Mouse (Mus musculus) intestine, embryonic 14.5 days (tissue): ENCODE measurements at regions not wholly inside any gene's neighbourhood (a gene's known extent, or its start where the extent isn't known, plus 50 kb on each side); places are given as distances from the start of the nearest gene placed in this dataset.

Source experiments
- ATAC-seq: fragments of 200-750 bp; cut with Nextera tagmentation; replicated peaks from 2 replicates; pipeline ENCODE4 v1.8.0; 2017; ENCODE audit warnings: low read depth, moderate number of reproducible peaks, moderate TSS enrichment, moderate library complexity; ENCODE audit not compliant: low FRiP score, low TSS enrichment
- DNase-seq: peaks from one replicate; pipeline ENCODE4 v3.0.0-alpha.2; 2018; ENCODE audit warnings: low spot score
- H3K27ac ChIP-seq: fragments of 300-500 bp; sonication (generic); 2 replicates; pipeline ENCODE4 v1.5.1; 2014; ENCODE audit warnings: low read depth, mild to moderate bottlenecking, control low read depth
- H3K27me3 ChIP-seq: fragments of 300-500 bp; sonication (generic); replicated peaks from 2 replicates; pipeline ENCODE4 v1.6.1; 2014; ENCODE audit warnings: low read length, control low read depth; ENCODE audit not compliant: control insufficient read depth, insufficient read depth
- H3K36me3 ChIP-seq: fragments of 300-500 bp; sonication (generic); 2 replicates; pipeline ENCODE4 v1.6.1; 2014; ENCODE audit warnings: low read length, control low read depth; ENCODE audit not compliant: control insufficient read depth, insufficient read depth
- H3K4me1 ChIP-seq: fragments of 300-500 bp; sonication (generic); replicated peaks from 2 replicates; pipeline ENCODE4 v1.6.1; 2014; ENCODE audit warnings: low read length, control low read depth, mixed read lengths; ENCODE audit not compliant: control insufficient read depth, insufficient read depth
- H3K4me2 ChIP-seq: fragments of 300-500 bp; sonication (generic); 2 replicates; pipeline ENCODE4 v1.6.1; 2014; ENCODE audit warnings: low read length
- H3K4me3 ChIP-seq: fragments of 300-500 bp; sonication (generic); 2 replicates; pipeline ENCODE4 v1.5.1; 2014; ENCODE audit warnings: low read depth, low read length, control low read depth, mixed read lengths
- H3K9ac ChIP-seq: fragments of 300-500 bp; sonication (generic); 2 replicates; pipeline ENCODE4 v1.6.1; 2014; ENCODE audit warnings: mild to moderate bottlenecking, low read length
- H3K9me3 ChIP-seq: fragments of 300-500 bp; sonication (generic); 2 replicates; pipeline ENCODE4 v1.6.1; 2016; ENCODE audit warnings: low read length, control low read depth; ENCODE audit not compliant: control insufficient read depth
- WGBS: fragments of 180-500 bp; shearing (Covaris S2); extraction: QIAGEN DNeasy Blood & Tissue Kit; methylation state at CpG from one replicate; pipeline ENCODE4 v1.1.7; 2014; 5-methylcytosine and 5-hydroxymethylcytosine counted together

- no peaks in the 10 kb centered on the region for H3K36me3 ChIP-seq
- H3K9ac ChIP-seq, result no peak overlapping the region
- no peaks in the 10 kb centered on the region for H3K27me3 ChIP-seq
- no peak overlapping the region for H3K4me2 ChIP-seq
- DNase-seq (no peak), ATAC-seq (no peak)
- H3K27ac ChIP-seq, result no peak overlapping the region
- H3K4me1 ChIP-seq, result 0 out of 2 replicates have a peak, but pooled peaks cover 9% of the 10 kb centered on the region
- H3K4me3 ChIP-seq, result no peak overlapping the region
- H3K9me3 ChIP-seq, result no peaks in the 10 kb centered on the region
- 86% methylated on average over 2 of the region's 2 CpGs for WGBS
These were observed 331.7 kb downstream of the Pdgfc start for GRCm38 (mm10) chr3:81367918-81368317.

- Histone ChIP-seq H3K9ac (no peak overlapping the region), H3K36me3 (no peaks in the 10 kb centered on the region), H3K4me2 (no peak overlapping the region), H3K27me3 (no peaks in the 10 kb centered on the region), H3K9me3 (no peaks in the 10 kb centered on the region), H3K4me1 (0 out of 2 replicates have a peak, but pooled peaks cover 9% of the 10 kb centered on the region), H3K4me3 (no peak overlapping the region), H3K27ac (no peak overlapping the region)
- 45% methylated on average over 2 of the region's 2 CpGs for WGBS
- ATAC-seq, result no peak
- no peak for DNase-seq
These were observed 332.4 kb downstream of the Pdgfc start for GRCm38 (mm10) chr3:81368642-81369041.

- Histone ChIP-seq H3K9ac (no peak overlapping the region), H3K4me3 (no peak overlapping the region), H3K36me3 (no peaks in the 10 kb centered on the region), H3K9me3 (no peaks in the 10 kb centered on the region), H3K27ac (no peak overlapping the region), H3K4me1 (0 out of 2 replicates have a peak, but pooled peaks cover 9% of the 10 kb centered on the region), H3K27me3 (no peaks in the 10 kb centered on the region), H3K4me2 (no peak overlapping the region)
- no peak for ATAC-seq
- no peak for DNase-seq
These were observed 333.5 kb downstream of the Pdgfc start for GRCm38 (mm10) chr3:81369742-81370141.

- H3K9ac ChIP-seq, result no peak overlapping the region
- H3K27ac ChIP-seq, result no peak overlapping the region
- H3K27me3 ChIP-seq, result no peaks in the 10 kb centered on the region
- H3K9me3 ChIP-seq, result no peaks in the 10 kb centered on the region
- no peak overlapping the region for H3K4me3 ChIP-seq
- H3K36me3 ChIP-seq, result no peaks in the 10 kb centered on the region
- H3K4me1 ChIP-seq, result peaks cover 6% of the 10 kb centered on the region; the same call in 1 of the 2 replicates
- ATAC-seq, result peak; percentile 68; the same call in 1 of the 2 replicates
- no peak for DNase-seq
- WGBS, result 38% methylated on average over 2 of the region's 2 CpGs
- no peak overlapping the region for H3K4me2 ChIP-seq
These were observed 339.8 kb downstream of the Pdgfc start for GRCm38 (mm10) chr3:81375990-81376389.

GRCm38 (mm10) chr3:81377466-81377865 is 341.2 kb downstream of the Pdgfc start:
- ATAC-seq, result peak; percentile 36; the same call in 1 of the 2 replicates
- H3K9ac ChIP-seq, result no peak overlapping the region
- peaks cover 6% of the 10 kb centered on the region; the same call in 1 of the 2 replicates for H3K4me1 ChIP-seq
- H3K4me3 ChIP-seq, result no peak overlapping the region
- no peaks in the 10 kb centered on the region for H3K9me3 ChIP-seq
- no peaks in the 10 kb centered on the region for H3K27me3 ChIP-seq
- DNase-seq, result no peak
- no peak overlapping the region for H3K27ac ChIP-seq
- WGBS, result 9% methylated on average over 3 of the region's 3 CpGs
- no peaks in the 10 kb centered on the region for H3K36me3 ChIP-seq
- H3K4me2 ChIP-seq, result no peak overlapping the region

GRCm38 (mm10) chr3:81379362-81379761 is 343.1 kb downstream of the Pdgfc start:
- Histone ChIP-seq H3K9me3 (no peaks in the 10 kb centered on the region), H3K9ac (no peak overlapping the region), H3K4me3 (no peak overlapping the region), H3K4me2 (no peak overlapping the region), H3K4me1 (peaks cover 6% of the 10 kb centered on the region; the same call in 1 of the 2 replicates), H3K27me3 (no peaks in the 10 kb centered on the region), H3K27ac (no peak overlapping the region), H3K36me3 (no peaks in the 10 kb centered on the region)
- WGBS, result 62% methylated on average over 1 of the region's 1 CpGs
- DNase-seq (no peak), ATAC-seq (no peak)

- DNase-seq (no peak), ATAC-seq (no peak)
- no peak overlapping the region for H3K4me2 ChIP-seq
- no peaks in the 10 kb centered on the region for H3K27me3 ChIP-seq
- H3K4me1 ChIP-seq, result no peaks in the 10 kb centered on the region
- H3K4me3 ChIP-seq, result no peak overlapping the region
- H3K36me3 ChIP-seq, result no peaks in the 10 kb centered on the region
- 58% methylated on average over 14 of the region's 14 CpGs for WGBS
- H3K9ac ChIP-seq, result no peak overlapping the region
- H3K27ac ChIP-seq, result no peak overlapping the region
- H3K9me3 ChIP-seq, result no peaks in the 10 kb centered on the region
These were observed 350.7 kb downstream of the Pdgfc start for GRCm38 (mm10) chr3:81386931-81387330.

GRCm38 (mm10) chr3:81387634-81388033 is 351.4 kb downstream of the Pdgfc start:
- ATAC-seq (no peak), DNase-seq (no peak)
- H3K9me3 ChIP-seq, result no peaks in the 10 kb centered on the region
- no peak overlapping the region for H3K27ac ChIP-seq
- no peak overlapping the region for H3K4me3 ChIP-seq
- H3K4me1 ChIP-seq, result no peaks in the 10 kb centered on the region
- H3K9ac ChIP-seq, result no peak overlapping the region
- WGBS, result 50% methylated on average over 4 of the region's 4 CpGs
- H3K27me3 ChIP-seq, result no peaks in the 10 kb centered on the region
- H3K36me3 ChIP-seq, result no peaks in the 10 kb centered on the region
- no peak overlapping the region for H3K4me2 ChIP-seq

- no peaks in the 10 kb centered on the region for H3K27me3 ChIP-seq
- WGBS, result 86% methylated on average over 1 of the region's 1 CpGs
- no peak overlapping the region for H3K4me3 ChIP-seq
- no peak for ATAC-seq
- no peak overlapping the region for H3K9ac ChIP-seq
- DNase-seq, result no peak
- H3K4me2 ChIP-seq, result no peak overlapping the region
- H3K36me3 ChIP-seq, result no peaks in the 10 kb centered on the region
- H3K9me3 ChIP-seq, result no peaks in the 10 kb centered on the region
- H3K27ac ChIP-seq, result no peak overlapping the region
- H3K4me1 ChIP-seq, result no peaks in the 10 kb centered on the region
These were observed 361.0 kb downstream of the Pdgfc start for GRCm38 (mm10) chr3:81397212-81397611.
